Mouse (Mus musculus) common myeloid progenitor, adult 5-6 weeks (primary cell): ENCODE measurements at regions not wholly inside any gene's neighbourhood (a gene's known extent, or its start where the extent isn't known, plus 50 kb on each side); places are given as distances from the start of the nearest gene placed in this dataset.

Source experiments
- ATAC-seq: replicated peaks from 2 replicates; pipeline ENCODE4 v1.8.0; 2016; ENCODE audit warnings: low read depth, mild to moderate bottlenecking, moderate TSS enrichment, inconsistent platforms; ENCODE audit not compliant: poor library complexity, severe bottlenecking

GRCm38 (mm10) chr1:119265192-119265891 is 156.7 kb downstream of the Inhbb start:
- no peak for ATAC-seq

- ATAC-seq, result no peak
These were observed 162.6 kb downstream of the Inhbb start for GRCm38 (mm10) chr1:119259455-119259854.

GRCm38 (mm10) chr1:119256769-119257168 is 165.3 kb downstream of the Inhbb start:
- no peak for ATAC-seq

- no peak for ATAC-seq
These were observed 166.0 kb downstream of the Inhbb start for GRCm38 (mm10) chr1:119256097-119256473.

GRCm38 (mm10) chr1:119255386-119256096 is 166.5 kb downstream of the Inhbb start:
- no peak for ATAC-seq

GRCm38 (mm10) chr1:119254928-119255327 is 167.1 kb downstream of the Inhbb start:
- no peak for ATAC-seq

- ATAC-seq, result no peak
These were observed 168.6 kb downstream of the Inhbb start for GRCm38 (mm10) chr1:119253371-119253851.

GRCm38 (mm10) chr1:119252403-119252802 is 169.6 kb downstream of the Inhbb start:
- ATAC-seq, result no peak

- ATAC-seq, result no peak
These were observed 170.3 kb downstream of the Inhbb start for GRCm38 (mm10) chr1:119251741-119252140.

- no peak for ATAC-seq
These were observed 173.1 kb downstream of the Inhbb start for GRCm38 (mm10) chr1:119248776-119249495.

- no peak for ATAC-seq
These were observed 174.9 kb downstream of the Inhbb start for GRCm38 (mm10) chr1:119247117-119247516.

- ATAC-seq, result no peak
These were observed 183.6 kb downstream of the Inhbb start for GRCm38 (mm10) chr1:119238463-119238862.

GRCm38 (mm10) chr1:119236787-119237186 is 183.4 kb upstream of the Gli2 start:
- ATAC-seq, result no peak

- no peak for ATAC-seq
These were observed 181.0 kb upstream of the Gli2 start for GRCm38 (mm10) chr1:119234449-119234848.

- no peak for ATAC-seq
These were observed 173.6 kb upstream of the Gli2 start for GRCm38 (mm10) chr1:119226996-119227395.

- no peak for ATAC-seq
These were observed 170.5 kb upstream of the Gli2 start for GRCm38 (mm10) chr1:119223876-119224275.

GRCm38 (mm10) chr1:119221901-119222300 is 168.5 kb upstream of the Gli2 start:
- no peak for ATAC-seq

GRCm38 (mm10) chr1:119221012-119221411 is 167.6 kb upstream of the Gli2 start:
- no peak for ATAC-seq

GRCm38 (mm10) chr1:119219817-119220216 is 166.4 kb upstream of the Gli2 start:
- ATAC-seq, result no peak

GRCm38 (mm10) chr1:119217387-119217786 is 164.0 kb upstream of the Gli2 start:
- no peak for ATAC-seq

GRCm38 (mm10) chr1:119209607-119210007 is 156.2 kb upstream of the Gli2 start:
- ATAC-seq, result no peak
